Mouse (Mus musculus) ES-E14 (cell line): ENCODE measurements around the gene Birc6.

ENCODE experiments used
- ZC3H11A ChIP-seq: IDR thresholded peaks from 2 replicates; pipeline ENCODE4 v1.6.1; 2012; ENCODE audit warnings: low read depth, mild to moderate bottlenecking, inconsistent platforms, low read length, borderline replicate concordance
- ZNF384 ChIP-seq: IDR thresholded peaks from 2 replicates; pipeline ENCODE4 v1.6.1; 2012; ENCODE audit warnings: low read depth, low read length, inconsistent platforms

GRCm38 (mm10) chr17:74717091-74717617 lies 189.1 kb downstream of the Birc6 start:
- TF ChIP-seq ZC3H11A (no peak), ZNF384 (no peak)
